Mouse (Mus musculus): ENCODE results near the gene Gm5862. TPM values are rescaled to one million over a fixed set of nuclear protein-coding genes. Genes with fewer than 3 reads are reported as not detected.

Gm5862 gene
- polyA plus RNA-seq, 1 experiment from 2014 or later: not detected

Other genes starting within 250 kb of the Gm5862 start
- not detected in 2 replicates for gene Gm21663, start 80.5 kb downstream of the Gm5862 start, polyA plus RNA-seq (2015; fragmentation: Nextera tagmentation; extraction: Ambion mirVana)
- gene Gm21671, start 68.5 kb downstream of the Gm5862 start, polyA plus RNA-seq (2015; fragmentation: Nextera tagmentation; extraction: Ambion mirVana): not detected in 2 replicates
- gene Gm21680, start 50.3 kb downstream of the Gm5862 start, polyA plus RNA-seq (2015; fragmentation: Nextera tagmentation; extraction: Ambion mirVana): 0.05 TPM in 1 of 2 replicates, not detected in the other
- not detected in 2 replicates for gene Gm21698, start 34.3 kb downstream of the Gm5862 start, polyA plus RNA-seq (2015; fragmentation: Nextera tagmentation; extraction: Ambion mirVana)
- gene Gm1979, start 18.1 kb downstream of the Gm5862 start, polyA plus RNA-seq (2015; fragmentation: Nextera tagmentation; extraction: Ambion mirVana): not detected in 2 replicates
- not detected in 2 replicates for gene Speer4a, start 16.6 kb upstream of the Gm5862 start, polyA plus RNA-seq (2015; fragmentation: Nextera tagmentation; extraction: Ambion mirVana)
- gene Gm7347, start 35.7 kb upstream of the Gm5862 start, polyA plus RNA-seq (2015; fragmentation: Nextera tagmentation; extraction: Ambion mirVana): not detected in 2 replicates
- gene Gm10471, start 66.4 kb upstream of the Gm5862 start, polyA plus RNA-seq (2015; fragmentation: Nextera tagmentation; extraction: Ambion mirVana): not detected in 2 replicates
- not detected in 2 replicates for gene 5031410I06Rik, start 82.4 kb upstream of the Gm5862 start, polyA plus RNA-seq (2015; fragmentation: Nextera tagmentation; extraction: Ambion mirVana)
- 0.06 TPM in 1 of 2 replicates, not detected in the other for gene Gm10220, start 98.5 kb upstream of the Gm5862 start, polyA plus RNA-seq (2015; fragmentation: Nextera tagmentation; extraction: Ambion mirVana)
- gene Gm7361, start 234.8 kb upstream of the Gm5862 start, polyA plus RNA-seq (2015; fragmentation: Nextera tagmentation; extraction: Ambion mirVana): not detected in 2 replicates